Mouse (Mus musculus) embryonic fibroblast, embryonic 13.5 days (primary cell): Measurements from ENCODE around the gene Tubb2b.

Experiments
- CTCF ChIP-seq: IDR thresholded peaks from 2 replicates; pipeline ENCODE4 v1.5.1; 2011; ENCODE audit warnings: mild to moderate bottlenecking, control low read depth, low read length, moderate library complexity, borderline replicate concordance; ENCODE audit not compliant: insufficient read depth
- POLR2A ChIP-seq: IDR thresholded peaks from 2 replicates; pipeline ENCODE4 v1.6.1; 2011; ENCODE audit warnings: low read depth, mild to moderate bottlenecking, control low read depth, low read length, moderate library complexity

DNA sequence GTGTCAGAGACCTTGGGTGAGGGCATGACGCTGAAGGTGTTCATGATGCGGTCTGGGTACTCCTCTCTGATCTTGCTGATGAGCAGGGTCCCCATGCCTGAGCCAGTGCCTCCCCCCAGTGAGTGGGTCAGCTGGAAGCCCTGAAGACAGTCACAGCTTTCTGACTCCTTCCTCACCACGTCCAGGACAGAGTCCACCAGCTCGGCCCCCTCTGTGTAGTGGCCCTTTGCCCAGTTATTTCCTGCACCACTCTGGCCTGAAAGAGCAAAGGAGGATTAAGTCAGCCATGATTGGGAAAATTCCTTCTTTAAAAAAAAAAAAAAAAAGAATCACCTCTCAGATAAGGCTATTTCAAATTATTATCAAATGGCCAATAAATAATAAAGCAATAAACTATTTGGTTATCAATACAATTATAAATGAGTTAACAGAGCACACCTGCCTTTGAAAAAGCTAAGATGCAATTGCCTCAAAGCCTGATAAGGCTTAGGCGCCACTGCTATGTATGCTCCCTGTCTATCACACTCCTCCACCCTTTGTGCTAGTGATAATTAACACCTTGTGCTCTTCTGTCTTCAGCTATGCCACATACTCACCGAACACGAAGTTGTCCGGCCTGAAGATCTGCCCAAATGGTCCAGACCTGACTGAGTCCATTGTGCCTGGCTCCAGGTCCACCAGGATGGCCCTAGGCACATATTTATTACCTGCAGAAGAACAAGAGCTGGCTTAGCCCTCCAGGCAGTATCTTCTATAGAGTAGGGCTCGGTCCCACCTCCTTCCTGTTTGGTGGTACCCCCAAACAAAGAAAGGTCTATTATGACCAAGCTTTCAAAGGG, 1.8 kb downstream of the Tubb2b start:
- TF ChIP-seq CTCF, result no peak
- TF ChIP-seq POLR2A, result no peak
